Mouse (Mus musculus): Measurements from ENCODE around the gene Thada.

DNA sequence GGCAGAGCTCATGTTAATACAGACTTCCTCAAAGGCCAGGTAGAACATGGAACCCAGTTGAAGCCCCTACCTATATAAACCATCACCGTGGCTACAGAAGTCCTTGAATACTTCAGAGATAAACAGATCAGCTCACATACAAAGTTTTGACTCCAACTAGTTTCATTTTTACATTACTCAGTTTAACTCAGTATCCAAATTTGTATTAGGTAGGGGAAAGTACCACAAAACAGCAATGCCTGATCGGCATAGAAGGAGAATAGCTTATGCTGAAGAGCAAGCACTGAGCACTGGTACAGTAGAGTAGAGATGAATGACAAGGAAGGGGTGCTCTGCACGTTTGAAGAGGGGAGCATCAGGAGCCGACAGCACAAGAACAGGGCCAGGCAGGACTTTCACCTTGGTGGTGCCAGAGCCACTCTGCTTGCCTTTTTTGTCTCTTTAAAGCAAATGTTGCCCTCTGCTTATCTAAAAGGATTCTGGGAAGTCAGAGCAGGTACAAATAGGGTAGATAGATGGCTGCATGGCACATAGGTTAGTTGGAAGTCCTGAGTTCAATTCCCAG lies 136.0 kb downstream of the Thada start:
- TF ChIP-seq CTCF (IDR thresholded peaks at IDR 0.05; ENCODE audit: control insufficient read depth, insufficient read depth, low read length) = no peak
- TF ChIP-seq POLR2A (IDR thresholded peaks at IDR 0.05; ENCODE audit: borderline replicate concordance, control insufficient read depth, low read depth, low read length) = no peak

All from bone marrow, adult 2 months (tissue).